Mouse (Mus musculus): ENCODE measurements at regions not wholly inside any gene's neighbourhood (a gene's known extent, or its start where the extent isn't known, plus 50 kb on each side); places are given as distances from the start of the nearest gene placed in this dataset.

DNA sequence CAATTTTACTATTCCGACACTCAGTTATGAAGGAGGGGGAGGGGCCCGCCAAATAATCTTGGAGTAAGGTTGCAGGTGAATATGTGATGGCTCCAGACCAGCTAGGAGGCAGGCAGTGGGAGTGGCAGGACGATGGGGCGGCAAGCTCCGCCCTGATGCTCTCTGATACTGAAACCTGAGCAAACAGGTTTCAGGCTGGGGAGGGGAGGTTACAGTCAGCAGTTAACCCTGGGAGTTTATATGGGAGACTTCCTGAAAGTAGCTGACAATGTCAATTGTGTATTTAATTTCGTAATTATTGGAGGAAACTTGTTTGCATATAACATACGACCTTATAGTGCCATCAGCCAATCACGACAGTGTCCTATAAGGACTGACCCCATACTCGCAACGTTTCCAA, 505.0 kb upstream of the Sox11 start:
- no peak for DNase-seq (ENCODE audit: low spot score in 2 of 2)

GRCm38 (mm10) chr12:27844958-27845357, 502.6 kb upstream of the Sox11 start:
- DNase-seq (ENCODE audit: low spot score in 2 of 2) = no peak

- no peak for DNase-seq (ENCODE audit: low spot score in 2 of 2)
These were observed 496.6 kb upstream of the Sox11 start for GRCm38 (mm10) chr12:27838955-27839354.

GRCm38 (mm10) chr12:27838384-27838783, 496.0 kb upstream of the Sox11 start:
- DNase-seq (ENCODE audit: low spot score in 2 of 2) = no peak

- DNase-seq (ENCODE audit: low spot score in 2 of 2) = no peak
These were observed 483.8 kb upstream of the Sox11 start for GRCm38 (mm10) chr12:27826208-27826607.

- DNase-seq (ENCODE audit: low spot score in 2 of 2) = no peak
These were observed 481.0 kb upstream of the Sox11 start for GRCm38 (mm10) chr12:27823392-27823791.

DNA sequence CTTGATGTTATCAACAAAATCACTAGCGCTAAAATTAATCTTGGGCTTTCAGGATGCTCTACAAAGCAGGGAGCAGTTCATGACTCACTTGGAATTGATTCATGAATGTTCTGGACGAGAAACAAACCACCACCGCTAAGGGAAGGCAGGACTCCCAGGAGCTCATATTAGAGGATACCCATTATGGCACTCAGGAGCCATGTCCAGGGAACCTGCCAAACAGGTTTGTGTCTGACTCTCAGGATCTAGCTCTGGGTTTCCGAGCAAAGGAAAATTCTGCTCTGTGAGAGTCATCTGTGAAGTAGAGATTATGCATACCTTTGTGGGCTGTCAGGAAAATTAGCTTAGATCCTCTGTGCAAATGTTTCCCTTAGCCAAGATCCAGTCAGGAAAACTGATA, 454.3 kb upstream of the Sox11 start:
- no peak for DNase-seq (ENCODE audit: low spot score in 2 of 2)

GRCm38 (mm10) chr12:27786716-27787291, 444.4 kb upstream of the Sox11 start:
- no peak for DNase-seq (ENCODE audit: low spot score in 2 of 2)

DNA sequence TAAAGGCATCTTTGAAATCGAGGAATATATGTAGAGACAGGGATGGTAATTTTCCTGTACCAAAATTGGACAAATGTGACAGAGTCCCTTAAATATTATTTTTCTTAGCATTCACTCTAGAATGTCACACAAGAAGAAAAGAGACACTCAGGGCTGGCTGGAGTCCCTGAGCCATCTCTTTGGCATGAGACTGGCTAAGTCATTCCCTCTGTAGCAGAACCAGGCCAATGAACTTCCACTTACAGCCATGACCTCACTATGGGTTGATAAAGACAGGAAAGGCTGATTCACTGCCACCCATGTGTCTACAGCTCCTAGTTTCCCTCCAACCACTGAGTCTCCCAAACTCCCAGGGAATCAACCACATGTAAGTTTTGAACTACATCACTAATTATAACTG, 438.4 kb upstream of the Sox11 start:
- no peak for DNase-seq (ENCODE audit: low spot score in 2 of 2)

DNA sequence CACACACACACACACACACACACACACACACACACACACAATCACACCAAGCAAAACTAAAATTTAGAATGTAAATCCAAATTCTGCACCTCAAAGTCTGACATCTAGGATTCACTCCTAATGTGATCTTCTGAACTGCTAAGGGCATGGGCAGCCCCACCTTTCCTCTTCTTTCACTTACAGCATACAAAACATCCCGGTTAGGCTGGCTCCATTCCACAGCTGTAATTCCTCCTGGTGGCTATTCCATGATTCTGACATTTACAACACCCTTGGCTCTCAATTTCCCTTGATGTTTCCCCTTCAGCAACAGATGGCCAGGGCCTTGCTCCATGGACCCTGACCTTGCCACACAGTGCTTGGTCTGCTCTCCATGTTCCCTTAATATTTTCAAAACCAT, 423.6 kb upstream of the Sox11 start:
- DNase-seq (ENCODE audit: low spot score in 2 of 2) = no peak

DNA sequence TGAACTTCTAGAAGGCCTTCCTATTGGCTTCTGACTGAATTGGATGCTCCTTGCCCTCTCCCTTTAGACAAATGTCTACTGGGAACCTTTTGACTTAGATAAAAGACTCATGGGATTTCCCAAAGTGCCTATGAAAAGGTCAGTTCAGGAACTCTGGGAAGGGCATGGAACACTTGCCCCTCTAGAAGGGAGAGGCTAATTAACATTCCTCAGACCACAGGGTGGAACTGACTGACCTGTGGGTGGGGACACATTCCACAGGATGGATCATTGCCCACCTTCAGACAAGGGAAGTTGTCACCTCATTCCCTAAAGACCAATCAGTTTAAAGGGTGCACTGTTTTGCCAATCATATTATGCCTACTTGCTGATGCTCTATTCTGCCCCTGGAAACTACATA, 416.6 kb upstream of the Sox11 start:
- no peak for DNase-seq (ENCODE audit: low spot score in 2 of 2)

GRCm38 (mm10) chr12:27757641-27758040, 415.3 kb upstream of the Sox11 start:
- no peak for DNase-seq (ENCODE audit: low spot score in 2 of 2)

DNA sequence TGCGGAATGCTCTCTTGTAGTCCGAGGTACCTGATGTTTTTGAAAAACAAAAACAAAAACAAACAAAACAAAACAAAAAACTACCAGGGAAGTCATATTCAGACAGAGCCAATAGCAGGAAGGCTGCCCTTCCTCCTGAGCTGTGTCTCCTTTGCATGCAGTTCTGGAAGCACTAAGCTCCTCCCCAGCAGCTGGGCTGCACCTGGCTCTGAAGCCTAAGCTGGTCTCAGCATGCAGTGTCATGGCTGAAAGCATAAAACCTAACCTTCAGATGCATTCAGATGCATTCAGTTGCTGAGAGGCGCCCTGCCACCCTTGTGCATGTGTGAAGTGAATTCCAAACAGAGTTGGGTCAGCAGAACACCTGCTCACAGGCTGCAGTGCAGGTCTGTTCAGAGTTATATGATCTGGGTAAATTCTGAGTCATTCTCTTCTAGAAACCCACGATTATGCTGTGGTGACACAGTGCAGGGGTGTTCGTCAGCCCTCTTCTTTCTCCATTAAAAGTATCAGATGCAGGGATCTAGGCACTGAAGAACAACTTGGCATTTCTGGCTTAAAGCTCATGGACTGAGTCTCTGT, 382.3 kb upstream of the Sox11 start:
- DNase-seq (ENCODE audit: low spot score in 2 of 2) = no peak

DNA sequence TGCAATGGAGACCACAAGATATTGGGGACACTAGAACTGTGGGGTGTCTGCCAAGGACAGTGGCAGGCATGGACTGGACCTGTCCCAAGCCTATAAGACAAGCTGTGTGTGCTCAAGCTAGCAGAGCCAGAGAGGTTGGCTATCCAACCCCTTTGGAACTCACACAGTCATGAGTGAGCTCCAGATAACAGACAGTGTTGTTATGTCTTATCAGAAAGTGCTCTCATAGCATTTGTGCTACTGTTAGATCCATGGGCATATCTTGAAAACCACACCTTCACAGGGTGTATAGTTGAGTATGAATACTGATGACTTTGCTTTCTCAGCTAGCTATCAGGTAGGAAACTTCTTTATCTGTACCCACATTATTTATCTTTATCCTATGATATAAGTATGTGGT, 338.1 kb upstream of the Sox11 start:
- DNase-seq (ENCODE audit: low spot score in 2 of 2) = no peak

DNA sequence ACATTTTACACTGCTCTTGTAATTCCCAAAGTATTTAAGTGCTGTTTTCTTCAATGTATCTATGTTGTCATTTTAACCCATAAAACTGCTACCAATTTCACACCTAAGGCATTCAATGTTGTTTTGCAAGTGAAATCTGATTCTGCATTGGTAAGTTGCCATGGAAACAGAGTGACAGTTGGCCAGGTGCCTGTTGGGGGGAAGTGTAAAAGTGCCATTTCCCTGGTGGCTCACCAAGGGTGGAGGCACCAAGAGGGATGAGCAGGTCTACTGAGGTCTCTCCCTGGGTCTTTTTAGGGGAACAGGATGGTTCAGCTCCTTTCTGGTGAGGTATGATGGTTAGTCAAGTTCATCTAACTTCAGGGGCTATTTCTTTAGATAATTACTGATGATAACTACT, 331.0 kb upstream of the Sox11 start:
- DNase-seq (ENCODE audit: low spot score in 2 of 2) = no peak

DNA sequence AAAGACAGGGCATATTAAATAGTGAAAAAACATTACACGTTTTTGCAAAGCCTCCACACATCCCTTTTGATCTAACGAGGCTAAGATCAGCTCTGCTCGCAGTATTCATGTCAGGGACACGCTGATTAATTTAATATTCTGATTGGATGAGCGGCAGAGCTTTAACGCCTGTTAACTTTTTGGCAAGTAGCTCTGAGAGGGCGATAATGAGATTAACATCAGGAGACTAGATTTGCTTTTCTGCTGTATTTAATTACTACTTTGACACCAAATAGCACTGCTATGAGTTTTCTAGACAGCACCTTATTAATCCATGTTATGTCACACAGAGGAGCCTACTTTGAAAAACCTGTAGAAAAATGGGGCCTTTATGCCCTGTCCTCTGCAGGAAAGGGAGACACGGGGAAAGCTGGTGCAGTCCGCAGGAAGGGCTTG, 328.3 kb upstream of the Sox11 start:
- DNase-seq (ENCODE audit: low spot score in 2 of 2) = no peak

GRCm38 (mm10) chr12:27670190-27670589, 327.8 kb upstream of the Sox11 start:
- no peak for DNase-seq (ENCODE audit: low spot score in 2 of 2)

DNA sequence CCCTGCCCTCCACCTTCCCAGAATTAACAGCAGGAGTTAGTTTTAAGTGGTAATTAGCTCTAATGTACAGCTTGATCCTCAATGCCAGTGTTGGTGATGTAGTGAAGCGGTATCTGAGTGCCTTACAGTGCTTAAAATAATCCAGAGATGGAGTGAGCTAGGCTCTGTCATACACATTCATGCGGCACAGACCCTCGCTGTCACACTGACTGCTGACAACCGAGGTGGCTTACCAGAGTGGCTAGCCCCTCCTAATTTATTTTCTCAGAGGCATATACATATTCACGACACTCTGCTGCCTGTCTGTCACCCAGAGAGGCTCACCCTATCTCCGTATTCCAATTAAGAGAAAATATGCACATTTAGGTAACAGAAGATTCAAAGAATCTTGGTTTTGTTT, 327.2 kb upstream of the Sox11 start:
- no peak for DNase-seq (ENCODE audit: low spot score in 2 of 2)

- DNase-seq (ENCODE audit: low spot score in 2 of 2) = no peak
These were observed 324.1 kb upstream of the Sox11 start for GRCm38 (mm10) chr12:27666456-27666855.

GRCm38 (mm10) chr12:27663126-27663525, 320.8 kb upstream of the Sox11 start:
- DNase-seq (ENCODE audit: low spot score in 2 of 2) = no peak

GRCm38 (mm10) chr12:27662723-27663122, 320.3 kb upstream of the Sox11 start:
- DNase-seq (ENCODE audit: low spot score in 2 of 2) = no peak

DNA sequence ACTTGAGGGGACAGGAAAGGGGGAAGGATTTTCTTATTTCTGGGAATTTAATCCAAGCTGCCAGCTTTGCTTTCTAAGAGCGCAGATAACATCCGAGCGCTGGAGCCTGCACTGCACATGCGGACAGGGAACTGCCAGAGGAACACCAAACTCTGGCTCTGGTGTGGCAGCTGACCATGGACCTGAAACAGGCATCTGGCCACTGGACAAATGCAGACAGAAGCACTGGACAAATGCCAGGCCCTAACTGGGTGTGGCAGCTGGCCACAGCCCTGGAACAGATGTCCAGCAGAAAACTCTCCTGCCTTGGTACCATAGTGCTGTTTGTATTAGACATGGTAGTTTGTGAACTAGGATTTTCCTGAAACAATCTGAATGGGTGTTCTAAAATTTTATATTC, 315.2 kb upstream of the Sox11 start:
- no peak for DNase-seq (ENCODE audit: low spot score in 2 of 2)

- no peak for DNase-seq (ENCODE audit: low spot score in 2 of 2)
These were observed 311.2 kb upstream of the Sox11 start for GRCm38 (mm10) chr12:27653541-27653940.

DNA sequence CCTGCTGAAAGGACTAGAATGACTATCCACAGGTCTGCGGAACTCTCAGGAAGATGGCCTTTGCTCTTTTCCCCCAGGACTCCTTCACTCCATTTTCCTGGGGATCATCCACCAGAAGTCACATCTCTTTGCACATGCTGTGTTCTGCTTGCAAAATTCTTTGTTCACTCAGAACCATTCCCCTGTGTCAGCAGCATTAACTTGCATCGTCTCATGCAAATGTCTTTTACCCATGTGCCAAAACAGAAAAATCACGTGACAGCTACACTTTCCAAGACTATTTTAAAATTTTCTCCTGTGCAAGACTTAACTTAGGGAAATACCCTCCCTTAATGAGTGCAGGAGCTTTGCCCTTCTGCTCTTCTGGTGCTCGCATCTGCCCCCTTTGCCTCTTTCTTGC, 306.2 kb upstream of the Sox11 start:
- DNase-seq (ENCODE audit: low spot score in 2 of 2) = no peak
